Mouse (Mus musculus) lung, postnatal 0 days (tissue): Measurements from ENCODE around the gene Adgrl3.

Experiments used
- CTCF ChIP-seq: IDR thresholded peaks from 2 replicates; pipeline ENCODE4 v1.5.1; 2016; ENCODE audit warnings: antibody characterized with exemption, mild to moderate bottlenecking
- EP300 ChIP-seq: IDR thresholded peaks from 2 replicates; pipeline ENCODE4 v1.6.1; 2016; ENCODE audit warnings: antibody characterized with exemption, mild to moderate bottlenecking, control low read depth

GRCm38 (mm10) chr5:81531639-81532038, 511.7 kb downstream of the Adgrl3 start:
- no peak for TF ChIP-seq CTCF
- no peak for TF ChIP-seq EP300
